Mouse (Mus musculus): ENCODE results near the gene C1s2. TPM values are rescaled to one million over a fixed set of nuclear protein-coding genes. Genes with fewer than 3 reads are reported as not detected.
"Not testable (repeated sequence)": the region's sequence is repeated elsewhere in the genome, so short reads cannot be mapped to it uniquely, and the experiment has no call there.

Gene C1s2
- polyA plus RNA-seq (2012; rRNA removed), result 0.04 and 0.07 TPM in 2 replicates

DNA sequence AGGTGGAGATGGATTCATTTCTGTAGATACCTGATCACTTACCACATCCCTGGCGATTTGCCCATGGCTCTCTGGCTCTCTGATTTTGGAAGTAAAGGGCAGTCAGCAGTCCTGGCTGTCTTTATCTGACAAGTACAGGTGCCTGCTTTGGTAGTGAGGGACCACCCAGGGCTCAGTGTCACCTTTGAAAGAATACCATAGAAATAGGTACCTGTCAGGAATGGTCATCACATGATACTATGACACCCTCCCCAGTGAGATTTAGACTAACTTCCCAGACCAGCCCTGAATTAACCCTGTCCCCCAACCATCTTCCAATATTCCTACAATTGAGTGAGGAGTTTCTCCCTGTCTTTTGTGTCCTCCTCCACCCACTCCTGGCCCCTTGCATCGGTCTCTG is at the start of gene C1s2:
Gene C1s2, minus strand, starts transcription at position 101 of the 400 bp plus-strand sequence.
- not testable (repeated sequence) for H3K4me1 ChIP-seq (ENCODE audit: control insufficient read depth, insufficient read depth, insufficient read length); H3K27ac ChIP-seq (ENCODE audit: insufficient read depth, low read length); H3K4me3 ChIP-seq (ENCODE audit: extremely low read depth, insufficient read depth, insufficient read length); H3K27me3 ChIP-seq (ENCODE audit: control insufficient read depth, insufficient read depth, low read length); DNase-seq (ENCODE audit: low read depth in 1 of 2, low spot score in 2 of 2); H3K36me3 ChIP-seq (ENCODE audit: control insufficient read depth, insufficient read depth, low read length)
- WGBS, result 96% methylated on average over 2 of the region's 2 CpGs

- Histone ChIP-seq H3K4me3 (ENCODE audit: extremely low read depth, insufficient read depth, insufficient read length) (no peak overlapping the region), H3K36me3 (ENCODE audit: control insufficient read depth, insufficient read depth, low read length) (peaks cover 1% of the 10 kb centered on the region; the same call in 1 of the 2 replicates), H3K27me3 (ENCODE audit: control insufficient read depth, insufficient read depth, low read length) (no peaks in the 10 kb centered on the region), H3K4me1 (ENCODE audit: control insufficient read depth, insufficient read depth, insufficient read length) (peaks cover 13% of the 10 kb centered on the region), H3K27ac (ENCODE audit: insufficient read depth, low read length) (no peak overlapping the region)
- WGBS, result 58% methylated on average over 14 of the region's 14 CpGs
- TF ChIP-seq CTCF (IDR thresholded peaks at IDR 0.05; ENCODE audit: extremely low read depth, insufficient read depth, insufficient read length, insufficient replicate concordance) (no peak), POLR2A (IDR thresholded peaks at IDR 0.05; ENCODE audit: low read depth, low read length) (no peak)
- DNase-seq (ENCODE audit: low read depth in 1 of 2, low spot score in 2 of 2), result no peak
These were observed 47.9 kb upstream of the C1s2 start for GRCm38 (mm10) chr6:124683591-124684417.

DNA sequence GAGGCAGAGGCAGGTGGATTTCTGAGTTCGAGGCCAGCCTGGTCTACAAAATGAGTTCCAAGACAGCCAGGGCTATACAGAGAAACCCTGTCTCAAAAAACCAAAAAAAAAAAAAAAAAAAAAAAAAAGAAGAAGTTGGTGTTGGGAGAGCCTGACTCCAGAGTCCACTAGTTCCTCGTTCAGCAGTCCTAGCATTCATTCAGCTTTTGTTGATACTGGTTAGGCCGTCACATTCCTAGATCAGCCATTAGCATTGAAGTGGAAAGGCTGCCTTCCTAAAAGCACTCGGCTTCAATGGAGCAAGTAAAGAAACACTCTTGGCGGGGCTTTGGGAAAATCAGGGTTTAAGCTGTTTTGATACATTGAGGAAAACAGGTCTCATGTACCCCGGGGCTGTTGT is 46.4 kb upstream of the C1s2 start:
- H3K27ac ChIP-seq (ENCODE audit: insufficient read depth, low read length); H3K4me3 ChIP-seq (ENCODE audit: extremely low read depth, insufficient read depth, insufficient read length); H3K36me3 ChIP-seq (ENCODE audit: control insufficient read depth, insufficient read depth, low read length); H3K27me3 ChIP-seq (ENCODE audit: control insufficient read depth, insufficient read depth, low read length); H3K4me1 ChIP-seq (ENCODE audit: control insufficient read depth, insufficient read depth, insufficient read length); DNase-seq (ENCODE audit: low read depth in 1 of 2, low spot score in 2 of 2): not testable (repeated sequence)
- 68% methylated on average over 6 of the region's 6 CpGs for WGBS

DNA sequence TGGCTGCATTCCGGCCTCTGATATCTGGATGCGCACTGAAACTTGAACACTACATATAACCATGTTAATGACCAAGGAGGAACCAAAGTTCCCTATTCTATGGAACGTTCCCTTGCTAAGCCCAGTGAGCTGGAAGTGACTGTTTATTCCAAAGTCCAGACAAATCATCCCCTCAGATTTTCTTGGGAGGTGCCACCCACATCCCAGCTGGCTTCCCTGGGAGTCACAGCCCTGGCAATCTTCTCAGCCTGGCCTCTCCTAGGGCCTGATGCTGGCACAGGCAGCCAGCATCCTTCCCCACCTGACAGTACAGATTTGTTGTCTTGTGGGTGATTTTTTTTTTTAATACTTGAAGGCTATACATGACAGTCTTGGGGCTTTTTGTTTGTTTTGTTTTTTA is 43.6 kb upstream of the C1s2 start:
- Histone ChIP-seq H3K4me1 (ENCODE audit: control insufficient read depth, insufficient read depth, insufficient read length) (peaks cover 2% of the 10 kb centered on the region; the same call in 1 of the 2 replicates), H3K27ac (ENCODE audit: insufficient read depth, low read length) (no peak overlapping the region; the same call in 1 of the 2 replicates), H3K27me3 (ENCODE audit: control insufficient read depth, insufficient read depth, low read length) (no peaks in the 10 kb centered on the region), H3K4me3 (ENCODE audit: extremely low read depth, insufficient read depth, insufficient read length) (no peak overlapping the region), H3K36me3 (ENCODE audit: control insufficient read depth, insufficient read depth, low read length) (peaks cover 2% of the 10 kb centered on the region)
- 96% methylated on average over 3 of the region's 3 CpGs for WGBS
- no peak for DNase-seq (ENCODE audit: low read depth in 1 of 2, low spot score in 2 of 2)
- TF ChIP-seq POLR2A (IDR thresholded peaks at IDR 0.05; ENCODE audit: low read depth, low read length), result no peak
- TF ChIP-seq CTCF (IDR thresholded peaks at IDR 0.05; ENCODE audit: extremely low read depth, insufficient read depth, insufficient read length, insufficient replicate concordance), result no peak

DNA sequence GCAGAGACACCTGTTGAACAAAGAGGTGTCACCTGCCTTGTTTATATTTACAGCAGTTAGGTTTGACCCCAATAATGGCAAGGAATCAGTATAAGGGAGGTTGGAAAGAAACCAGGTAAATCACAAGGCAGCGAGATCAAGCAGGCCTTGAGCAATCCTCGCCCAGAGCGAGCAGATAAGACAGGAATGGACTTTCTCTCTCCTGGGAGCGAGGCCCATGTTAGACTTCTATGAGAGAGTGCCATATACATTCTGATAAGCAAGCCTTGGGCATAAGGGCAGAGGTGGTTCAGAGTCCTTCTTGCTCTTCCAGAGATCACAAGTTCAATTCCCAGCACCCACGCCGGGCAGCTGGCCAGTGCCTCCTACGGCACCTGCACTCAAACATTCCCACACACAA is 42.9 kb upstream of the C1s2 start:
- Histone ChIP-seq H3K27ac (ENCODE audit: insufficient read depth, low read length) (no peak overlapping the region), H3K36me3 (ENCODE audit: control insufficient read depth, insufficient read depth, low read length) (peaks cover 2% of the 10 kb centered on the region), H3K4me3 (ENCODE audit: extremely low read depth, insufficient read depth, insufficient read length) (no peak overlapping the region), H3K27me3 (ENCODE audit: control insufficient read depth, insufficient read depth, low read length) (no peaks in the 10 kb centered on the region), H3K4me1 (ENCODE audit: control insufficient read depth, insufficient read depth, insufficient read length) (no peaks in the 10 kb centered on the region)
- WGBS, result 96% methylated on average over 7 of the region's 7 CpGs
- TF ChIP-seq CTCF (IDR thresholded peaks at IDR 0.05; ENCODE audit: extremely low read depth, insufficient read depth, insufficient read length, insufficient replicate concordance) (no peak), POLR2A (IDR thresholded peaks at IDR 0.05; ENCODE audit: low read depth, low read length) (no peak)
- DNase-seq (ENCODE audit: low read depth in 1 of 2, low spot score in 2 of 2), result no peak

DNA sequence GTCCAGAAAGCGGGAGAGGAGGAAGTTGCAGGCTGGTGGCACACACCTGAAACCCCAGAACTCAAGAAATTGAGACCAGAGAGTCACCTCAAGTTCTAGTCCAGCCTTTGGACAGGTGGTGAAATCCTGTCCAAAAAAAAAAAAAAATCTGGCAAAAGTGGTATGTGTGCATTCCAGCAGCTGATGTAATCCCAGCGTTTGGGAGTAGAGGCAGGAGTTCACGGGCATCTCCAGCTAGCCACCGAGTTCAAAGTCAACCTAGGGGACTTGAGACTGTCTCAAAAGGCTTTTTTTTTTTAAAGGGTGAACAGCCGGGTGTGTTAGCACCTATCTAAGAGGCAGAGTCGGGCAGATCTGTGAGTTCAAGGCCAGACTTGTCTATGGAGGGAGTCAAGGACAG is 40.3 kb upstream of the C1s2 start:
- no peak for DNase-seq (ENCODE audit: low read depth in 1 of 2, low spot score in 2 of 2)
- no peak overlapping the region for H3K27ac ChIP-seq (ENCODE audit: insufficient read depth, low read length)
- no peak for TF ChIP-seq POLR2A (IDR thresholded peaks at IDR 0.05; ENCODE audit: low read depth, low read length)
- TF ChIP-seq CTCF (IDR thresholded peaks at IDR 0.05; ENCODE audit: extremely low read depth, insufficient read depth, insufficient read length, insufficient replicate concordance), result no peak

DNA sequence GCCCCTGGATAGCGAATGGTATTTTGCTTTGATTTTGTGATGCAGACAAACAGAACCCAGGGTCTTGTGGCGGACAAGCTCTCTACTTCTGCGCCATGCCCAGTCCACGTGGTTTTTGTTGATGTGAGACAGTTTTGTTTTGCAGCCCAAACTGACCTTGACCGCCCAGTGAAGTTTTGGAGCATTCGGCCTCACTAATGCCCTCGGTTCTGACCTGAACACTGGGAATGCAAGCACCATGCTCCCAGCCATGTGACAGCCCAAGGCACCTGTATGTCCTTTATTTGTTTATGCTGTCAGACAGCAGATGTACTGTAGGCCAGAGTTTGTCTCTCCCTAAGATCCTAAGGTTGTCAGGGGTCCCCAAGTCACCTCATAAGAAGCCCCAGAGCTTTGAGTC is 38.7 kb upstream of the C1s2 start:
- H3K36me3 ChIP-seq (ENCODE audit: control insufficient read depth, insufficient read depth, low read length), result peaks cover 2% of the 10 kb centered on the region
- H3K27ac ChIP-seq (ENCODE audit: insufficient read depth, low read length), result no peak overlapping the region

More for the DNA sequence above, 40.3 kb upstream of the C1s2 start:
- Histone ChIP-seq H3K27me3 (ENCODE audit: control insufficient read depth, insufficient read depth, low read length) (no peaks in the 10 kb centered on the region), H3K36me3 (ENCODE audit: control insufficient read depth, insufficient read depth, low read length) (peaks cover 2% of the 10 kb centered on the region), H3K4me1 (ENCODE audit: control insufficient read depth, insufficient read depth, insufficient read length) (no peaks in the 10 kb centered on the region), H3K4me3 (ENCODE audit: extremely low read depth, insufficient read depth, insufficient read length) (no peak overlapping the region)
- WGBS, result 92% methylated on average over 6 of the region's 6 CpGs

More for the DNA sequence above, 38.7 kb upstream of the C1s2 start:
- 93% methylated on average over 7 of the region's 7 CpGs for WGBS
- no peak overlapping the region for H3K4me3 ChIP-seq (ENCODE audit: extremely low read depth, insufficient read depth, insufficient read length)
- TF ChIP-seq CTCF (IDR thresholded peaks at IDR 0.05; ENCODE audit: extremely low read depth, insufficient read depth, insufficient read length, insufficient replicate concordance) (no peak), POLR2A (IDR thresholded peaks at IDR 0.05; ENCODE audit: low read depth, low read length) (no peak)
- H3K27me3 ChIP-seq (ENCODE audit: control insufficient read depth, insufficient read depth, low read length), result no peaks in the 10 kb centered on the region
- DNase-seq (ENCODE audit: low read depth in 1 of 2, low spot score in 2 of 2), result no peak
- H3K4me1 ChIP-seq (ENCODE audit: control insufficient read depth, insufficient read depth, insufficient read length), result no peaks in the 10 kb centered on the region
